18 mouse cellular contexts compared by ENCODE assay signal in the genomic region with DNA sequence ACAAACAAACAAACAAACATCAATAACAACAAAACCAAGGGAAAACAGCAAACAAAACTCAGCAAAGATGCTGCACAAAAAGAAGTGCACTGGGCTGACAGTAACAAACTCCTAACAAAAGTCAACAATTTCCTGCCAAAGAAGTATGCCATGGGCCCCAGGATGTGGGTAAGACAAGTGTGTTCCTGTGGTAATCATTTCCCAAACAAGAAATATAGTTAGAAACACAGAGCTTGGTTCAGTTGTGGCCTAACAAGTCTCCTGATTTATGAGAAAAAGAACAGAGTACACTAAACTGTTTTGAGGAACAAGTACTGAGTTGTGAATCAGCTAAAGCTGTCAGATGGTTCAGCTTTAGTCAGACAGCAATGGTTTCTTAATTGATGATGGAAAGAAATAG. TPM values are rescaled to one million over a fixed set of nuclear protein-coding genes. Genes with fewer than 3 reads are reported as not detected.
DNase-seq lines count a peak whose midpoint lies in the region; ATAC-seq lines count a peak whose summit lies in the region.
"Had no signal": no experiment of that assay in that cellular context is flagged by ENCODE, and none has a peak within 500 bp of the region (broad histone marks: within the 10 kb centered on the region; RNA-seq: fewer than 3 reads in every experiment).

No protein-coding gene starts in this region.

- DNase-seq in lung, postnatal 25 days (ENCODE audit: low spot score), result peak; percentile 8
- no peak for DNase-seq in lung, postnatal 14 days
- DNase-seq in natural killer cell, adult 2 months (ENCODE audit: low spot score in 2 of 2), result peak; percentile 22 to 24
- DNase-seq in layer of hippocampus, adult 9-11 months, result no peak
- no peak for DNase-seq in cerebellum, adult 11 months
- no peak for DNase-seq in gastrocnemius, postnatal 4 days (ENCODE audit: low spot score in 2 of 2)
- DNase-seq in kidney, postnatal 25 days, result no peak
- DNase-seq: adrenal gland, adult 2 months; cerebellum, adult 8-10 months; gastrocnemius, postnatal 14 days; kidney, adult 9 months; kidney, postnatal 36 days; lung, adult 2 months; lung, postnatal 4 days; right cerebral cortex, postnatal 14 days had no signal

- peak; percentile 93 for ATAC-seq in granulocyte monocyte progenitor cell, adult 5-6 weeks (replicated peaks; ENCODE audit: poor library complexity, severe bottlenecking)
- ATAC-seq: forebrain, embryonic 15.5 days; liver, embryonic 12.5 days had no signal

RNA-seq across cellular contexts. Expression of a gene that starts 46.8 kb away (rescaled TPM):
- total RNA-seq in granulocyte monocyte progenitor cell, adult 5-6 weeks (2014; fragmentation: Nextera tagmentation), result 4.9 TPM in 1 of 2 replicates, not detected in the other
- 2.4 and 2.8 TPM in 2 replicates for total RNA-seq in granulocyte monocyte progenitor cell, adult 5-6 weeks (2017)
- under 1 TPM; 0.05 to 0.12 TPM for total RNA-seq in gastrocnemius, postnatal 4 days (2021)

Comparison
In these comparisons a context has a peak if more than half of its experiments do, and no peak if none do; other contexts are left out.
1. DNase-seq: peak in lung, postnatal 25 days (single experiment) and natural killer cell, adult 2 months (2 of 2); none in lung, postnatal 14 days (single experiment), layer of hippocampus, adult 9-11 months (single experiment), cerebellum, adult 11 months (single experiment), gastrocnemius, postnatal 4 days (0 of 2) and kidney, postnatal 25 days (0 of 2).